Mouse (Mus musculus) C2C12 (cell line): ENCODE data around the gene Fcer1a.

Experiments
- CTCF ChIP-seq: IDR thresholded peaks from one replicate; pipeline ENCODE4 v1.5.1; 2011; ENCODE audit not compliant: control insufficient read depth, insufficient read depth, insufficient read length
- MAX ChIP-seq: IDR thresholded peaks from one replicate; pipeline ENCODE4 v1.6.1; 2011; ENCODE audit warnings: mild to moderate bottlenecking, control low read depth
- MYOG ChIP-seq: IDR thresholded peaks from one replicate; pipeline ENCODE4 v1.6.1; 2011; ENCODE audit not compliant: control insufficient read depth, insufficient read length; ENCODE audit errors: extremely low read depth

DNA sequence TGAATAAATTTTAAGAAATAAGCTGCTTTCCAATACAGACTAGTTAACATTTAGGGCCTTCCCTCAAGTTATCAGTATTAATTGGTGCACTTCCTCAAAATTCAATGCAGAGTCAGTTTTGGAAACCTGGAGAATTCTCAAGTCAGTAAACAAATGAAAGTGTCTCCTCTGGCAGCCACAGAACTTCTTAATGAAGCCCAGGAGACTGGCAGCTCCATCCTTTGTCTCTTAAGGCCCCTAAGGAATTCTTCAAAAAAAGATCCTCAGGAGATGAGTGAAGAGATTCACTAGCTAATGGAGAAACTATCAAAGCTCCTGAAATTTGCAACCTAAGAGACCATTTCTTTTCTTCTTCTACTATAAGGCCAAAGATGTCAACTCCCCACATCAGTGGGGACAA is 38.7 kb upstream of the Fcer1a start, which contains the start of gene Olfr418:
- TF ChIP-seq CTCF (no peak), MYOG (no peak), MAX (no peak)
